Mouse (Mus musculus): ENCODE data around the gene Rack1. TPM values are rescaled to one million over a fixed set of nuclear protein-coding genes. Genes with fewer than 3 reads are reported as not detected.
"Not testable (repeated sequence)": the region's sequence is repeated elsewhere in the genome, so short reads cannot be mapped to it uniquely, and the experiment has no call there.

Gene Rack1
- total and polyA plus RNA-seq, 2 experiments from 2014 or later: 342 to 958 TPM

GRCm38 (mm10) chr11:48787455-48788211, 12.5 kb upstream of the Rack1 start:
- Histone ChIP-seq H3K4me2 (ENCODE audit: low read depth, low read length) (peak overlapping the region; percentile 64), H3K36me3 (ENCODE audit: insufficient read depth, low read length) (no peaks in the 10 kb centered on the region), H3K4me3 (ENCODE audit: low read length) (peak overlapping the region; percentile 37), H3K9ac (replicated peaks; ENCODE audit: low read length) (peak overlapping the region; percentile 45; the same call in 1 of the 2 replicates), H3K4me1 (ENCODE audit: insufficient read depth, low read length) (no peaks in the 10 kb centered on the region), H3K27ac (peak overlapping the region; percentile 56; the same call in 1 of the 2 replicates), H3K27me3 (ENCODE audit: insufficient read depth, low read length) (no peaks in the 10 kb centered on the region), H3K9me3 (ENCODE audit: low read length) (no peaks in the 10 kb centered on the region)
- TF ChIP-seq CTCF (IDR thresholded peaks at IDR 0.05; ENCODE audit: low read depth): no peak
- 47% methylated on average over 10 of the region's 10 CpGs for WGBS
- peak; percentile 71 for DNase-seq (ENCODE audit: low spot score)
- peak; percentile 76 for ATAC-seq

DNA sequence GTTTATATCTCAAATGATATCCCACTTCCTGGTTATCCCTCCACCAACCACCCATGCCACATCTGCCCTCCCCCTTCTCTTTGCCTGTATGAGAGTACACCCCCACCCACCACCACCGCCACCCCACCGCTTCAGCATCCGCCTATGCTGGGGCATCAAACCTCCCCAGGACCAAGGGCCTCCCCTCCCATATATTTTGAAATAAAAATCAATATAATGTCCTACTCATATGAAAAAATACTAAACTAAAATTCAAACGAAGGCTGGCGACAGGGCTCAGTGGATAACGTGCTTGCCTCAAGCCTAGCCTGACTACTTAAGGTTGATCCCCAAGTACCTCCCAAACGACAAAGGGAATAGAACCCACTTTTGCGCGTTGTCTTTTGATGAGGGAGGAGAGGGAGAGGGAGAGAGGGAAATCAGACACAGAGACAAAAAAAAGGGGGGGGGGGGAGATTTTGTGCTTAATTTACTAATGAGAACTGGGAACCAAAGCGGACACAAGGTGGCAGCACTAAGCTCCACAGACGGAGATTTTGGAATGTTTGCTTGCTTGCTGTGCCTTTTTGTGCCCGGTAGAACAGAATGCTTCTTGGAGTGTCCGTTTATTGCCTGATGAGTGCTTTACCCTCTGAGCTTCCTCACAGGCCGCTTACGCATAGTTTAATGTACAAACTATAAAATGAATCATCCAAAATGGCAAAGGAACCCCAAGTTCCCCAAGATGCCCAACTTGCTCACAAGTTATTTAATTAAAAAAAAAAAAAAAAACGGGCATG, 11.6 kb upstream of the Rack1 start:
- no peaks in the 10 kb centered on the region for H3K27me3 ChIP-seq (ENCODE audit: insufficient read depth, low read length)
- 3% methylated on average over 16 of the region's 16 CpGs for WGBS
- peak; percentile 79 for TF ChIP-seq CTCF (IDR thresholded peaks at IDR 0.05; ENCODE audit: low read depth)
- H3K4me2 ChIP-seq (ENCODE audit: low read depth, low read length): peak overlapping the region; percentile 64
- no peaks in the 10 kb centered on the region for H3K9me3 ChIP-seq (ENCODE audit: low read length)
- DNase-seq (ENCODE audit: low spot score) (peak; percentile 93), ATAC-seq (peak; percentile 75)
- H3K4me3 ChIP-seq (ENCODE audit: low read length): peak overlapping the region; percentile 37
- peak overlapping the region; percentile 45 for H3K9ac ChIP-seq (replicated peaks; ENCODE audit: low read length)
- peak overlapping the region; percentile 56; the same call in 1 of the 2 replicates for H3K27ac ChIP-seq
- no peaks in the 10 kb centered on the region for H3K4me1 ChIP-seq (ENCODE audit: insufficient read depth, low read length)
- no peaks in the 10 kb centered on the region for H3K36me3 ChIP-seq (ENCODE audit: insufficient read depth, low read length)

- Histone ChIP-seq H3K4me2 (ENCODE audit: low read depth, low read length) (no peak overlapping the region), H3K27ac (no peak overlapping the region), H3K36me3 (ENCODE audit: insufficient read depth, low read length) (no peaks in the 10 kb centered on the region), H3K4me1 (ENCODE audit: insufficient read depth, low read length) (no peaks in the 10 kb centered on the region), H3K27me3 (ENCODE audit: insufficient read depth, low read length) (no peaks in the 10 kb centered on the region), H3K4me3 (ENCODE audit: low read length) (no peak overlapping the region), H3K9ac (replicated peaks; ENCODE audit: low read length) (no peak overlapping the region), H3K9me3 (ENCODE audit: low read length) (no peaks in the 10 kb centered on the region)
- WGBS: 88% methylated on average over 5 of the region's 5 CpGs
- TF ChIP-seq CTCF (IDR thresholded peaks at IDR 0.05; ENCODE audit: low read depth): no peak
- DNase-seq (ENCODE audit: low spot score) (no peak), ATAC-seq (no peak)
Measured at GRCm38 (mm10) chr11:48789215-48789614, 10.9 kb upstream of the Rack1 start.

DNA sequence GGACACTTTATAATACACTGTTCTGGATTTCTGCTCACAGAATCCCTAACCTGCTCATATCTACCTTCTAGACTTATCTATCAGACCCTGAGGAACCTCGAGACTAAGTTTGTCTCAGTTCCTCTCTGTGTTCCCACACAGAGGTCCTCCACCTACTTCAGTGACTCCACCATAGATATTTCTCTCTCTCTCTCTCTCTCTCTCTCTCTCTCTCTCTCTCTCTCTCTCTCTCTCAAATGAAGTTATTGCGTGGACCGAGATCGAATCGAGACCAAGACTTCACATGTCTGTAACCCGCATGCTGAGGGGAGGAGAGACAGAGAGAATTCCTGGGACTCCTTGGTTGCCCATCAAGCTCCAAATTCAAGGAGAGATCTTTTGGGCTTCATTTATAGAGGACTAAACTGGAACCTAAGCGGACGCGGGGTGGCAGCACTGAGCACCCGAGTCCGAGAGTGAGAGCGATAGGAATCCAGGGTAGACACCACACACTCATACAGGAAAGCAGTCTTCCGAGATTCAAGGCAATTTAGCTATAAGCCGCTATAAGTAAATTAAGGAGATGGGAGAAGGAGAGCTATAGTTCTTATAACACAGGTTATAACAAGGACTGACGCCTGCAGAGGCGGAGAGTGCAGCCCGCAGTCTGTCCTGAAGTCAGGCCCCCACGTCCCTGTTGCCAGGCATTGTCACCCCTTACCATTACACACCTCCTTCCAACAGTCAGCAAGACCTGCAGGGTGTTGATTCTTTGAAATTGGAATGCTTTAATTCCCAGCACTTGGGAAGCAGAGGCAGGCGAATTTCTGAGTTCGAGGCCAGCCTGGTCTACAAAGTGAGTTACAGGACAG, 9.9 kb upstream of the Rack1 start:
- no peaks in the 10 kb centered on the region for H3K27me3 ChIP-seq (ENCODE audit: insufficient read depth, low read length)
- H3K9ac ChIP-seq (replicated peaks; ENCODE audit: low read length): no peak overlapping the region
- H3K4me1 ChIP-seq (ENCODE audit: insufficient read depth, low read length): no peaks in the 10 kb centered on the region
- no peak overlapping the region for H3K27ac ChIP-seq
- peak; percentile 90 for DNase-seq (ENCODE audit: low spot score)
- ATAC-seq: peak; percentile 80
- H3K4me3 ChIP-seq (ENCODE audit: low read length): peak overlapping the region; percentile 18
- no peaks in the 10 kb centered on the region for H3K9me3 ChIP-seq (ENCODE audit: low read length)
- H3K4me2 ChIP-seq (ENCODE audit: low read depth, low read length): peak overlapping the region; percentile 51
- peak; percentile 86 for TF ChIP-seq CTCF (IDR thresholded peaks at IDR 0.05; ENCODE audit: low read depth)
- 15% methylated on average over 20 of the region's 20 CpGs for WGBS
- H3K36me3 ChIP-seq (ENCODE audit: insufficient read depth, low read length): no peaks in the 10 kb centered on the region

GRCm38 (mm10) chr11:48790946-48791345, 9.2 kb upstream of the Rack1 start:
- no peak overlapping the region for H3K4me3 ChIP-seq (ENCODE audit: low read length)
- no peaks in the 10 kb centered on the region for H3K36me3 ChIP-seq (ENCODE audit: insufficient read depth, low read length)
- 51% methylated on average over 8 of the region's 8 CpGs for WGBS
- no peaks in the 10 kb centered on the region for H3K27me3 ChIP-seq (ENCODE audit: insufficient read depth, low read length)
- no peaks in the 10 kb centered on the region for H3K4me1 ChIP-seq (ENCODE audit: insufficient read depth, low read length)
- H3K9ac ChIP-seq (replicated peaks; ENCODE audit: low read length): no peak overlapping the region
- DNase-seq (ENCODE audit: low spot score) (no peak), ATAC-seq (no peak)
- no peak for TF ChIP-seq CTCF (IDR thresholded peaks at IDR 0.05; ENCODE audit: low read depth)
- no peak overlapping the region for H3K27ac ChIP-seq
- no peaks in the 10 kb centered on the region for H3K9me3 ChIP-seq (ENCODE audit: low read length)
- no peak overlapping the region for H3K4me2 ChIP-seq (ENCODE audit: low read depth, low read length)

DNA sequence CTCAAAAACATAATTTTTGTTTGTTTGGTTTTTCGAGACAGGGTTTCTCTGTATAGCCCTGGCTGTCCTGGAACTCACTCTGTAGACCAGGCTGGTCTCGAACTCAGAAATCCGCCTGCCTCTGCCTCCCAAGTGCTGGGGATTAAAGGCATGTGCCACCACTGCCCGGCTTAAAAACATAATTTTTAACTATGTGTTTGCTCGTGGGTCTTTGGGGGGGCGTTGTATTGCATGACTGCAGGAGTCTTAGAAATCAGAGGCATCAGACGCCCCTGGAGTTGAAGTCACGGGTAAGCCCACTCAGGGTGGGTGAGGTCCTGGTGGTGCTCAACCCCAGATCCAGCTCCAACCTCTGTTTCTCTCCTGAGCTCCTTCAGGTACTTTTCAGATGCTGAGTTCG, 8.2 kb upstream of the Rack1 start:
- H3K4me2 ChIP-seq (ENCODE audit: low read depth, low read length); ATAC-seq; H3K4me1 ChIP-seq (ENCODE audit: insufficient read depth, low read length); H3K27me3 ChIP-seq (ENCODE audit: insufficient read depth, low read length); DNase-seq (ENCODE audit: low spot score); H3K4me3 ChIP-seq (ENCODE audit: low read length); H3K9me3 ChIP-seq (ENCODE audit: low read length); H3K36me3 ChIP-seq (ENCODE audit: insufficient read depth, low read length); H3K27ac ChIP-seq; H3K9ac ChIP-seq (replicated peaks; ENCODE audit: low read length): not testable (repeated sequence)
- WGBS: 86% methylated on average over 9 of the region's 9 CpGs
